15 mouse cellular contexts compared by ENCODE assay signal in the genomic region with DNA sequence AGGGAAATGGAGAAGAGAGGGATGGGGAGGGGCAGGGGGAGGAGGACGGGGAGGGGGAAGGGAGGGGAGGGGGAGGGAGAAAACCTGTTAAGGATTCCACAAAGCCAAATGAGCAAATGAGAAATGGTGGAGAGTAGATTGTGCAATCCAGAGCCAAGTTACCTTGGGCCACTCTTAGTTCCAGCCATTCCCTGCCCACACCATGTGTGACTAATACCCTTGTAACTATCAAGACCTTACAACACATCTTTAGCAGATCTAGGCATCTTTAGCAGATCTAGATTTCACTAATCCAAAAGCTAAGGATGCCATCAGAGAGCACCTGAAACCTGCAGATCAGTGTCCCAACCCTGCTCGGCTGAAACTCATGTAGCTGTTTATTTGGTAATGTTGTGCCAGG.
"Had no signal": no experiment of that assay in that cellular context is flagged by ENCODE, and none has a peak within 500 bp of the region (broad histone marks: within the 10 kb centered on the region; RNA-seq: fewer than 3 reads in every experiment).

No protein-coding gene starts in this region.

- H3K9ac ChIP-seq: limb, embryonic 12.5 days; limb, embryonic 15.5 days; liver, embryonic 14.5 days; liver, postnatal 0 days; lung, embryonic 14.5 days; midbrain, embryonic 12.5 days had no signal

- H3K4me3 ChIP-seq: limb, embryonic 12.5 days; limb, embryonic 15.5 days; midbrain, embryonic 12.5 days had no signal

- H3K36me3 ChIP-seq: limb, embryonic 12.5 days; limb, embryonic 15.5 days; midbrain, embryonic 12.5 days had no signal

- H3K27ac ChIP-seq: limb, embryonic 12.5 days; limb, embryonic 15.5 days; liver, embryonic 14.5 days; macrophage; midbrain, embryonic 12.5 days had no signal

- H3K4me2 ChIP-seq: limb, embryonic 12.5 days; limb, embryonic 15.5 days; liver, embryonic 11.5 days; lung, embryonic 14.5 days; midbrain, embryonic 12.5 days had no signal

- H3K9me3 ChIP-seq: limb, embryonic 12.5 days; limb, embryonic 15.5 days; midbrain, embryonic 12.5 days had no signal

- H3K27me3 ChIP-seq: limb, embryonic 12.5 days; limb, embryonic 15.5 days; midbrain, embryonic 12.5 days had no signal

- H3K4me1 ChIP-seq: limb, embryonic 12.5 days; limb, embryonic 15.5 days had no signal

- ATAC-seq: liver, postnatal 0 days; lung, postnatal 0 days; midbrain, embryonic 16.5 days had no signal

- DNase-seq: kidney, postnatal 14 days; kidney, postnatal 4 days; left cerebral cortex, postnatal 4 days; liver, postnatal 0 days; lung, embryonic 14.5 days; thymus, adult 18-20 months; thymus, postnatal 36 days had no signal
